Mouse (Mus musculus) heart, postnatal 0 days (tissue): ENCODE results near the gene Gm973.

Experiments
- CTCF ChIP-seq: IDR thresholded peaks from 2 replicates; pipeline ENCODE4 v1.5.1; 2016; ENCODE audit warnings: antibody characterized with exemption, control low read depth, low read depth
- EP300 ChIP-seq: IDR thresholded peaks from 2 replicates; pipeline ENCODE4 v1.6.1; 2016; ENCODE audit warnings: antibody characterized with exemption, low read depth

- TF ChIP-seq CTCF (no peak), EP300 (no peak)
Measured at GRCm38 (mm10) chr1:59548486-59548885, 32.4 kb downstream of the Gm973 start.
